Mouse (Mus musculus) c-Kit-positive CD71-positive TER-119-negative erythroid progenitor cells, embryonic 14.5 days (primary cell): ENCODE data around the gene Acacb.

Experiments used
- DNase-seq: peaks from one replicate; pipeline ENCODE4 v3.0.0-alpha.2; 2013; ENCODE audit warnings: low read depth

Acacb gene

DNA sequence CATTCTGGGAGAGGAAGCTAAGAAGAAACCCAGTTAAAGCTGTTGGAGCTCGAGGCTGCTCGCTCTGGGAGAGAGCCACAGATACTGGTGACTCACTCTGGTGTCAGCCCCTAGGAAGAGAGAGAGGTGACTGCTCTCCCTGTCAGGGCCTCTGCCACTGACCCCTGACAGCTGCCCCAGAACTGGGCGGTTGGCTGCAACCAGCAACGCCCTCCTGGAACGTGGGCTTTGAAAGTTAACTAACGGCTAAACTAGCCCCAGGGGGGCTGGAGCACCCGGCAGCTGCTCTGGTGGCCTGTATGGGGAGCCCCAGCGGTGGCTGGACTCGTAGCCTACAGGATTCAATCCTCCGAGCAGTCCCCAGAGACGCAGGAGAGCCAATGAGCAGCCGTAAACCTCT lies 123.6 kb downstream of the Acacb start:
- no peak for DNase-seq

- DNase-seq, result no peak
Observed at GRCm38 (mm10) chr5:114273693-114274402, 127.5 kb downstream of the Acacb start, which contains the start of gene Foxn4. TSS of gene Foxn4 (minus strand) at chr5:114273807.

- DNase-seq, result no peak
Observed at GRCm38 (mm10) chr5:114275339-114275738, 129.0 kb downstream of the Acacb start.

DNA sequence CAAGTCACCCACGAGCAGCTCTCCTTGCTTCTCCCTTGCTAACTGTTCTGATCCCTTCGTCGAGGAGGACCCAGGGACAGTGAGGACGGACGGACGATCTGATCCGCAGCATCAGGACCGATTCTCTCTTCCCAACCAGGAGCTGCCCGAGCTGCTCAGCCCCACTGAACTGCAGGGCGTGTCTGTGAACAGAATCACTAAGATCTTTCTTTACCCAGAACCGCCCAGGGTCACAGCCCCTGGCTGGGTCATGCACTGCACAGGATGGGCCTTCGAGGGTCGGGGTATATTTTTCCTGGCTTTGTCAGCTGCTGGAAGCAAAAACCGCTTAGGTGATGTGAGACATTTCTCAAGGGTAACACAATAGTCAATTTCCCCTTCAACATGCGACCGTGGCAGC lies 129.7 kb downstream of the Acacb start:
- no peak for DNase-seq

- no peak for DNase-seq
Observed at GRCm38 (mm10) chr5:114279382-114280143, 133.2 kb downstream of the Acacb start.

DNA sequence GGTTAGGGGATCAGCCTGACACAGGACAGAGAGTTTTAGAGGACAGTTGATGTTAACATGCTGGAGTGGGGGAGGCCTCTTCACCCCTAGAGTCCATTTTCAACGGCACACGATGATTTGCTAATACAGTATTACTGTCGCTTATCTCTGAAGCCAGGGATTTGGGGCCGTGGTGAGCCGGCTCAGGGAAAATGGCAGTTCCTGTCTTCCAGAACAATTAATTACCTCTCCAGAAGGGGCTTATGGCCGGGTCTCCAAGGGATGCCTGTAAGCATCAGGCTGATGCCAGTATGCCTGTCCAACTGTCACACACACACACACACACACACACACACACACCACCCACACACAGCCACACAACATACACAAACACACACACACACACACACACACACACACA lies 136.0 kb downstream of the Acacb start:
- no peak for DNase-seq

GRCm38 (mm10) chr5:114284604-114285397 lies 138.5 kb downstream of the Acacb start:
- DNase-seq, result no peak

- no peak for DNase-seq
Observed at GRCm38 (mm10) chr5:114285398-114285700, 139.0 kb downstream of the Acacb start.

DNA sequence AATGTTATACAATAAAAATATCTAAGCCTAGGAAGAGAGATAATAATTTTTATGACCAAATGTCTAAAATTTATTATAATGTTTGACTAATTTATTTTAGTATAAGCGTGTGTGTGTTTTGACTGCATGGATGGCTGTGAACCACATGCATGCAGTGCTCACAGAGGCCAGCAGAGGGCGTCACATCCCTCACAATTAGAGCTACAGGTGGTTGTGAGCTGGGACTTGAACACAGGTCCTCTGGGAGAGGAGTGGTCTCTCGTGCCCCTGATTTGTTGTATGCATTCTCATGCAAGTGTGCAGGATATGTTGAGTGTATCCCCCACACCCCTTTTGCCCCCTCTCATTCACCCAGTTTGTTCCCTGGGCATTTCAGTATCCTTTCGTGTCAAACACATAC lies 139.8 kb downstream of the Acacb start:
- no peak for DNase-seq

DNA sequence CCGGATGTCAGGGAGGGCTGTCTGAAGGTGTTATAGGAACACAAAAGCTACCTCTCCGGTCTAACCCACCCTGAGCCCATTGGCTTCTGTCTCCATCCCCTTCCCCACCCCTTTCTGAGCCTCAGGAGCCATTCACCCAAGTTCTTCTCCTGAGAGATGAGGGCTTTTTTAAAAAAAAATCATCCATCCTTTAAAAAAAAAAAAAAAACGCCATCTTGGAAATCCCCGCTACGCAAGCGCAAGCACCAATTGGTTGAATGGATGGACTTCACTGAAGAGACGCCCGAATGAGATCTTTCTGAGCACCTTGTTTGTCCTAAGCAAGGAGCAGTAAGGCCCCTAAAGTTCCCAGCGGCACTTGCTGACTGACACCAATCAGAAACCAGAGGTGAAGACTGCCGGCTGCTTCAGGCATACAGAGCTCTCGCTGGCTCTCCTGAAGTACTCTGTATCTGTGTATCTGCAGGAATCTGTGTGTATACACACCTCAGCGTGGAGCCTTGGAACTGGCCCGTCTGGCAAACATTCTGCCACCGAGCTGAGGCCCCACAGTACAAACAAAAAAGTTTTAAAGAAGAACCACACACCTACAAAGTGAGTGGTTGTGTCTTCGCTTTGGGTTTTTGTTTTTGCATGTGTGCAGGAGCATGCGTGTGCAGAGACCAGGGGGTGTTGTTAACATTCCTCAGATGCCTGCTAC lies 140.7 kb downstream of the Acacb start:
- no peak for DNase-seq

- DNase-seq, result no peak
Observed at GRCm38 (mm10) chr5:114288396-114288795, 142.1 kb downstream of the Acacb start.

DNA sequence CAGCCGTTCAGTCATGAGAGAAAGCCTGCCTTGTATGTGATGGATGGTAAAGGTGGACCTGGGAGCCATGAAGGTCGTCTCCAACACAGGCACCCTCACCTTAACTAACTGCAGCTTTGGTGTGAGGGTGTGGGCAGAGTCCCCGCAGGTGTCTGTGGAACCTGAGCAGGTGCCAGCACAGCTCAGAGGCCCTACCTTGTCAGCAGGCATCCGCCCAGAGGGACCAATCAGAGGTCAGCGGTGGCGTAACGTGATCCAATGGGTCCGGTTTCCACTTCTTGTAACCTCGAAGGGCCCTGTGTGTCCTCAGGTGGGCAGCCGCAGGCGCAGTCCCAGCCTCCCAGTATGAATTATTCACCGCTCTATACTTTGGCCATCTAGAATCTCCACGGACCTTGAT lies 142.5 kb downstream of the Acacb start, which contains the start of gene Myo1h:
Gene Myo1h, plus strand, starts transcription at position 293 of the 400 bp plus-strand sequence.
- DNase-seq, result no peak

- no peak for DNase-seq
Observed at GRCm38 (mm10) chr5:114290004-114290403, 143.7 kb downstream of the Acacb start.

GRCm38 (mm10) chr5:114296693-114297631 lies 150.6 kb downstream of the Acacb start:
- DNase-seq, result peak; percentile 27

GRCm38 (mm10) chr5:114298212-114298894 lies 152.0 kb downstream of the Acacb start:
- DNase-seq, result no peak

DNA sequence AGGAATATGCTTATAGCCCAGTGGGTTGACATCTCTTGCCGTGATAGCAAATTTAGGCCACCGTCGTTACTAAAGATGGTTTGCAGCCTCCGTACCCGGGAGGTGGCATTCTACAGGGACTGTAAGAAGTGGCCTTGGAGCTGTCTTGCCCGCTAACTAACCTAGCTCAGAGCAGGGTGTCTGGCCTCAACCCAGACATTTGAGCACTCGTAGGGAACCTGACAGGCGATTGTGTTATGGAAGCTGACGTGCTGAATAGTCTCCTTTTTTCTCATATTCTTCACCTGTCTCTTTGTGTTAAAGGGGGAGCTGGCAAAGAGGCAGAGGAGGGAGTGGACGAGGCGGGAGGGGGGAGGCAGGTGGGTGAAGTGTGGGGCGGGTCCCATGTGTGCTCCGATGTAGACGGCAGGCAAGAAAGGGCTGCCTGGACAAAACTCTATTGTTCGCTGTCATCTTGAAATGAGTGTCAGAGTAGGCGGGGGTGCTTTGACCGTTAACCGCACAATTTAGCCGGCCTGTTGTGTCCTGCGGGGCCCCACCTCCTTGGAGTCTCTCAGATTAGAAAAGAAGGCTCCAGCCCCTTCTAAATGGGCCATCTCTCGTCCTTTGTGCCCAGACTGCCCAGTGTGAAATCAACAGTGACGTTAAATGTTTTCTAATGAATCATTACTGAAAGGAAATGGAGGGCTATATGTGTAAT lies 153.0 kb downstream of the Acacb start:
- no peak for DNase-seq

DNA sequence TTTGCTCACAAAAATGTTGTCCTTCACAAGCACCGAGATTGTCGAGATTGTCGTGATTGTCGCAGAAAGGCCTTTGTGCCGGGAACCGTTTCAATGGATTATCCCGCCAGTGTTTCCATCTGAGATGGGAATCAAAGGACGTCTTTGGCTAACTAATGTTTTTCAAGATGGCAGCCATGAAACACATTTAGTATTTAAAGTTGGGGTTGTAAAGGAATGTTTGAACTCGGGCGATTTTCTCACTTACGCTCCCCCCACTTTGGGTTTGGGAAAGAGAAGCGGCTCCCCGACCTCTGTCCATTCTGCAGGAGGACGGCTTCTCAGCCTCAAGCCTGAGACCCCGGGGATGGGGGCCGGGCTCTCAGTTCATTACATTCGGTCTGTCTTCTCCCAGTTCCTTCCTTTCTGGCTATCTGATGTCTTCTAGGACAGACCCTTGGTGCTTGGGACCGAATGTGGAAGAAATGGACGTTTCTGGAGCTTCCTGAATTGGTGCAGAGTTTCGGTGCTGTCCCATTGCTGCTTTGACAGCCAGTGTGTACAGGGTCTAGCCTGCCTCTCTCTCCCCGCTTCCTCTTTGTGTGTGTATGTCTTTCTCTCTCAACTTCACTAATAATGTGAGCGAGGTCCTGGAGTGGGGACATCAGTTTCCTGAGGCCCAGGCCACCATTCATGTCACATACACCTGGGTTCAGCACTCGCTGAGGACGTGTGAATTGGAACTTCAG lies 153.7 kb downstream of the Acacb start:
- no peak for DNase-seq
